Mouse (Mus musculus): ENCODE data around the gene Fxyd5. TPM values are rescaled to one million over a fixed set of nuclear protein-coding genes. Genes with fewer than 3 reads are reported as not detected.

Gene Fxyd5
- polyA plus RNA-seq, 1 experiment from 2014 or later, result 10.2 TPM

DNA sequence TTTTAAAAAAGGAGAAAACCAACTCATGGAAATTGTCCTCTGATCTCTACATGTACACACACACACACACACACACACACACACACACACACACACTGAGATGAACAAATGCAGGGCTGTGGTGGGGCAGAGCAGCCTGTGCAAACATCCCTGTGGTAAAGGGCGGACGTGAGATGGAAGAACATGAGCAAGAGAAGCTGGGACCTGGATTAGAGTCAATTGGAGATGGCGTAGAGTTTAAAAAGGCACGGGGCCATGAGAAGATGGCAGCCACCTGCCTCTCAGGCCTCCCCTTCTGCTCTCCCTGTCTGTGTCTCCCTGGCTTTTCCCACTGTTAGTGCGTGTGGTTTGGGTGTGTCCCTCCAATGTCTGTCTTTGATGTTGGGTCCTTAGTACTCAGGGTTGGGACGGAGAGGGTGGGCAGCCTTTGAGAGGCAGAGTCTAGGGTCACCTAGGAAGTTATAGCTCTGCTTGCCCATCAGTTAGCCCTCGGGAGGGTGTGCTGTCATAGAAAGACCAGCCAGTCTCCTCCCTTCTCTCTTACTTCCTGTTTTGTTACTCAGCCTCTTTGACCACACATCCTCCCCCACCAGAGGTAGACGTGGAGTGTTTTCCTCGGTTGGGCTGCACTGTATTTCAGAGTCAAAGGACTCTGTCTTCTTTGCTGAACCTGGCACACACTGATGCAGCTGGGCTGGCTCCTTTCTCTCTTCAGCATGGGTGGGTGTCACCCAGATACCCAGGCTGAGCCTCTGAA, 8.7 kb downstream of the Fxyd5 start:
- Histone ChIP-seq H3K27ac (ENCODE audit: low read depth, low read length) (no peak overlapping the region), H3K4me3 (ENCODE audit: low read depth, low read length) (no peak overlapping the region), H3K9me3 (ENCODE audit: control insufficient read depth, low read length) (no peaks in the 10 kb centered on the region), H3K9ac (ENCODE audit: low read length) (no peak overlapping the region), H3K4me2 (ENCODE audit: low read depth, low read length, severe bottlenecking) (no peak overlapping the region), H3K36me3 (ENCODE audit: control insufficient read depth, insufficient read depth, low read length) (no peaks in the 10 kb centered on the region), H3K4me1 (replicated peaks; ENCODE audit: control insufficient read depth, insufficient read depth, low read length) (no peaks in the 10 kb centered on the region), H3K27me3 (ENCODE audit: control insufficient read depth, insufficient read depth, low read length) (no peaks in the 10 kb centered on the region)
- WGBS, result 77% methylated on average over 9 of the region's 9 CpGs
- no peak for ATAC-seq (replicated peaks; ENCODE audit: low FRiP score)
- no peak for DNase-seq (ENCODE audit: low spot score)

DNA sequence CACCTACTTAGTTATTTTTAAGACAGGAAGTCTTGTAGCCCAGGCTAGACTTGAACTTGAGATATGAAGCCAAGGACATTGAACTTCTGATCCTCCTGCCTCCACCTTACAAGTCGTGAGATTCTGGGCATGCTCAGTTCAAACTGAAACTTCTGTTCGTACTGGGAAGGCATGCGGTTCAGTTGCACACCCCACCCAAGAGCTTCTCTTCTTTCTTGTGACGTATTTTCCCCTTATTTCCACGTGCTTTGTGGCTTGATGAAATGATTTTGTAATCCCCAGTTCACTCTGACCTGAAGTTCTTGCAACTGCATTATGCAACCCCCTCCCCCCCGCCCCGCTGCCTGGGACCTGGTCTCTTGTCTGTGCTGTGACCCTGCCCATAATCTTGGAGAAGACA, 10.6 kb downstream of the Fxyd5 start:
- no peak for DNase-seq (ENCODE audit: low spot score)
- no peaks in the 10 kb centered on the region for H3K36me3 ChIP-seq (ENCODE audit: control insufficient read depth, insufficient read depth, low read length)
- no peak overlapping the region for H3K4me3 ChIP-seq (ENCODE audit: low read depth, low read length)
- no peak for ATAC-seq (replicated peaks; ENCODE audit: low FRiP score)
- H3K27ac ChIP-seq (ENCODE audit: low read depth, low read length), result no peak overlapping the region
- H3K4me1 ChIP-seq (replicated peaks; ENCODE audit: control insufficient read depth, insufficient read depth, low read length), result no peaks in the 10 kb centered on the region
- no peaks in the 10 kb centered on the region for H3K9me3 ChIP-seq (ENCODE audit: control insufficient read depth, low read length)
- 85% methylated on average over 7 of the region's 7 CpGs for WGBS
- H3K27me3 ChIP-seq (ENCODE audit: control insufficient read depth, insufficient read depth, low read length), result no peaks in the 10 kb centered on the region
- no peak overlapping the region for H3K9ac ChIP-seq (ENCODE audit: low read length)
- H3K4me2 ChIP-seq (ENCODE audit: low read depth, low read length, severe bottlenecking), result no peak overlapping the region

DNA sequence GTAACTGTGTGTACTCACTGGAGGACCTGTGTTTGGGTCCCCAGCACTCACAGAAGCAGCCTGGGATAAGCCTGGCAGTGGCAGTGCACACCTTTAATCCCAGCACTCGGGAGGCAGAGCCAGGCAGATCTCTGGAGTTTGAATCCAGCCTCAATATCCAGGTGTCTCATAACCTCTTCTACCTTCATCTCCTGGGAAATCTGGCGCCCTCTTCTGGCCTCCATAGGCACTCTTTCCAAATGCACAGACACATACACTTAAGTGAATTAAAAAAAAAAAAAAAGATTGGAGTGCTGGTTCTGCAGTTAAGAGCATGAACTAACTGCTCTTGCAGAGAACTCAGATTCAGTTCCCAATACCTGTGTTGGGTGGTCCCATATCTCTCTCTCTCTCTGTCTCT, 11.6 kb downstream of the Fxyd5 start:
- Histone ChIP-seq H3K4me1 (replicated peaks; ENCODE audit: control insufficient read depth, insufficient read depth, low read length) (no peaks in the 10 kb centered on the region), H3K4me2 (ENCODE audit: low read depth, low read length, severe bottlenecking) (no peak overlapping the region), H3K27ac (ENCODE audit: low read depth, low read length) (no peak overlapping the region), H3K9me3 (ENCODE audit: control insufficient read depth, low read length) (no peaks in the 10 kb centered on the region), H3K4me3 (ENCODE audit: low read depth, low read length) (no peak overlapping the region), H3K9ac (ENCODE audit: low read length) (no peak overlapping the region), H3K27me3 (ENCODE audit: control insufficient read depth, insufficient read depth, low read length) (no peaks in the 10 kb centered on the region), H3K36me3 (ENCODE audit: control insufficient read depth, insufficient read depth, low read length) (no peaks in the 10 kb centered on the region)
- DNase-seq (ENCODE audit: low spot score) (no peak), ATAC-seq (replicated peaks; ENCODE audit: low FRiP score) (no peak)
- 66% methylated on average over 2 of the region's 2 CpGs for WGBS

DNA sequence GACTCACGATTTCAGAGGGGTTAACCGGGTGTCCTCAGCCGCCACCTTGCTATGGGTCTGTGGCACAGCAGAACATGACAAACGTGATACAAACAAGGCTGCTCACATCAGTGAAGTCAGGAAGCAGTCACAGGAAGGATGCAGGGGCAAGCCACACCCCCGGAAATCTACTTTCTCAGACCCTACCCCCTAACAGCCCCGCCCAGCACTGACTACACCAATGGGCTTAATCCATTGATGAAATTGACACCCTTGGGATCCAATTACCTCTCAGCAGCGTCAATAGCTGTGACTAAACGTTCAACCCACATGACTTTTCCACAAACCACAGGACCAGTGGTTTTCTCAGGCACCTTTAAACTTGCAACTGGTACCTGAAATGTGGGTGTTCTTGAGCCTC, 13.7 kb downstream of the Fxyd5 start:
- WGBS, result 78% methylated on average over 8 of the region's 8 CpGs
- H3K4me3 ChIP-seq (ENCODE audit: low read depth, low read length), result no peak overlapping the region
- no peak overlapping the region for H3K9ac ChIP-seq (ENCODE audit: low read length)
- H3K27me3 ChIP-seq (ENCODE audit: control insufficient read depth, insufficient read depth, low read length), result no peaks in the 10 kb centered on the region
- DNase-seq (ENCODE audit: low spot score) (no peak), ATAC-seq (replicated peaks; ENCODE audit: low FRiP score) (no peak)
- H3K4me1 ChIP-seq (replicated peaks; ENCODE audit: control insufficient read depth, insufficient read depth, low read length), result no peaks in the 10 kb centered on the region
- no peak overlapping the region for H3K4me2 ChIP-seq (ENCODE audit: low read depth, low read length, severe bottlenecking)
- no peaks in the 10 kb centered on the region for H3K9me3 ChIP-seq (ENCODE audit: control insufficient read depth, low read length)
- no peak overlapping the region for H3K27ac ChIP-seq (ENCODE audit: low read depth, low read length)
- no peaks in the 10 kb centered on the region for H3K36me3 ChIP-seq (ENCODE audit: control insufficient read depth, insufficient read depth, low read length)

DNA sequence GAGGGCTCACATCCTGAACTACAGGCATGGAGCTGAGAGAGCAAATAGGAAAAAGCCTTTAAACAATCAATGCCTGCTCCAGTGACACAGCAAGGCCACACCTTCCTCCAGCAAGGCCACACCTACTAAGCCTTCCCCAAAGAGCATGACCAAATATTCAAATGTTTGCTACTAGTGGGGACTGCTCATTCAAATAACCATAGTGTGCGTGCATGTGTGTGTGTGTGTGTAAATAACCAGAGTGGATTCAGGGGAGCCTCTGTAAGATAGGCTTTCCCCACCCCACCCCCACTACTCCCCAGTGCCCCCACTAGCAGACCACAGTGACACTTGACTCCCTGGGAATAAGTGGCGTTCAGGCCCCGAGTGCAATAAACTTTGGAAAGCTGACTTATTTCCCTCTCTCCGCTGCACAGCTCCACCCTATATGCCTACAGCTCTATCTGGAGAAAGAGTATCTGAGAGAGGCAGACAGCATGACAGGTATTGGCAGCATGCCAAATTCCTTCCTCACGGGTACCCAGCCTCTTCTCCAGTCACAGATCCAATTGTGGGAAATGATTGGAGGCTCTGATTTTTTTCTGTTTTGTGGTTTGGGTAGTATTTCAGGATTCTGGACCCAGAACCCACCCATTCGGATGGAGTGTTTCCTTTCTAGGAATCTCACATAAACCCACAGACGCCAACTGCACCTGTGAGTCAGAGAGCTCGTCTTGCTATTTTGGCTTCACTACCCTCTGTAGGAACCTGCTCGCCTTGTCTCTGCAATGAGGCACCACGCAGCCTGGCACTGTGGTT, 25.0 kb downstream of the Fxyd5 start:
- no peak overlapping the region for H3K27ac ChIP-seq (ENCODE audit: low read depth, low read length)
- 76% methylated on average over 10 of the region's 10 CpGs for WGBS

DNA sequence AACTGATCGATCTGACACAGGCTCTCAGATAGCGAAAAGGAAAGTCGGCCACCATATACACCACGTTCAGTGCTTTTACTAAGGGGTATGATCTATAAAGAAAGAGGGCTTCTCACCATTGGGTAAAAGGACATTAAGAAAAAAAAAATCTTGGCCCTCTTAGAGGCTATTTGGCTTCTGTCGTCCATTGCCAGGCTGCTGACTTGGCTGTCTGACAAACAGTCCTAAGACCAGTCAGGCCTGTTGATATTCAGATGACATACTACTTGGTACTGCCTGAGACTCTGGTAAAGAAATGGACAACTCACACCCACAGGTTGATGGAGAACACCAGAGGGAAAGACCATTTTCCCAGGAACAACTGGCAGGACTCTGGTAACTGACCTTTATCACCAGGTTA, 29.3 kb downstream of the Fxyd5 start:
- ATAC-seq (replicated peaks; ENCODE audit: low FRiP score) (no peak), DNase-seq (ENCODE audit: low spot score) (no peak)
- no peak overlapping the region for H3K27ac ChIP-seq (ENCODE audit: low read depth, low read length)
- no peak overlapping the region for H3K4me3 ChIP-seq (ENCODE audit: low read depth, low read length)
- H3K4me1 ChIP-seq (replicated peaks; ENCODE audit: control insufficient read depth, insufficient read depth, low read length), result no peaks in the 10 kb centered on the region
- no peak overlapping the region for H3K4me2 ChIP-seq (ENCODE audit: low read depth, low read length, severe bottlenecking)
- no peaks in the 10 kb centered on the region for H3K27me3 ChIP-seq (ENCODE audit: control insufficient read depth, insufficient read depth, low read length)
- H3K9ac ChIP-seq (ENCODE audit: low read length), result no peak overlapping the region
- no peaks in the 10 kb centered on the region for H3K9me3 ChIP-seq (ENCODE audit: control insufficient read depth, low read length)
- WGBS, result 90% methylated on average over 5 of the region's 5 CpGs
- H3K36me3 ChIP-seq (ENCODE audit: control insufficient read depth, insufficient read depth, low read length), result no peaks in the 10 kb centered on the region

More for the DNA sequence above, 25.0 kb downstream of the Fxyd5 start:
- ATAC-seq (replicated peaks; ENCODE audit: low FRiP score), result no peak
- no peak for DNase-seq (ENCODE audit: low spot score)
- Histone ChIP-seq H3K9ac (ENCODE audit: low read length) (no peak overlapping the region), H3K4me2 (ENCODE audit: low read depth, low read length, severe bottlenecking) (no peak overlapping the region), H3K4me3 (ENCODE audit: low read depth, low read length) (no peak overlapping the region), H3K9me3 (ENCODE audit: control insufficient read depth, low read length) (no peaks in the 10 kb centered on the region), H3K27me3 (ENCODE audit: control insufficient read depth, insufficient read depth, low read length) (no peaks in the 10 kb centered on the region), H3K36me3 (ENCODE audit: control insufficient read depth, insufficient read depth, low read length) (no peaks in the 10 kb centered on the region), H3K4me1 (replicated peaks; ENCODE audit: control insufficient read depth, insufficient read depth, low read length) (no peaks in the 10 kb centered on the region)

DNA sequence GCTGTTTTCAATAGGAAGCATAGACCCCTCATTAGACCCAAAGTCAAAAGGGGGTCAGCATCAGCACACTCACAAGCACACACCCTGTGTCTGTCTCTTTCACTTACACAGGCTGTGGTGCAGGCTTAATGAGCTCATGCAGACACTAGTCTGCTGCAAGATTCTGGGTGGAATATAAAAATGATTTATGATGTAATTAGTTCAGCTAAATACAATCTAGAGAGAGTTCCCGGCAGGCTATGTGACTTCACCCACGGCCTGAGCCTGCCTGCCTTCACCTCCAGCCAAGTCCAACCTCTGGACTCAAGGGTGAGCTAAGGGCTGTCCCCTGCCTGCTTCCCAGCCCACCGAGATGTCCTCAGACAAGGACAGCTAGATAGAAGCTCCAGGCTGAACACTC, 33.4 kb downstream of the Fxyd5 start:
- no peak overlapping the region for H3K27ac ChIP-seq (ENCODE audit: low read depth, low read length)
- DNase-seq (ENCODE audit: low spot score) (no peak), ATAC-seq (replicated peaks; ENCODE audit: low FRiP score) (no peak)
- 89% methylated on average over 3 of the region's 3 CpGs for WGBS
- H3K4me2 ChIP-seq (ENCODE audit: low read depth, low read length, severe bottlenecking), result no peak overlapping the region
- no peaks in the 10 kb centered on the region for H3K4me1 ChIP-seq (replicated peaks; ENCODE audit: control insufficient read depth, insufficient read depth, low read length)
- H3K27me3 ChIP-seq (ENCODE audit: control insufficient read depth, insufficient read depth, low read length), result no peaks in the 10 kb centered on the region
- H3K9me3 ChIP-seq (ENCODE audit: control insufficient read depth, low read length), result no peaks in the 10 kb centered on the region
- H3K36me3 ChIP-seq (ENCODE audit: control insufficient read depth, insufficient read depth, low read length), result no peaks in the 10 kb centered on the region
- no peak overlapping the region for H3K4me3 ChIP-seq (ENCODE audit: low read depth, low read length)
- H3K9ac ChIP-seq (ENCODE audit: low read length), result no peak overlapping the region

DNA sequence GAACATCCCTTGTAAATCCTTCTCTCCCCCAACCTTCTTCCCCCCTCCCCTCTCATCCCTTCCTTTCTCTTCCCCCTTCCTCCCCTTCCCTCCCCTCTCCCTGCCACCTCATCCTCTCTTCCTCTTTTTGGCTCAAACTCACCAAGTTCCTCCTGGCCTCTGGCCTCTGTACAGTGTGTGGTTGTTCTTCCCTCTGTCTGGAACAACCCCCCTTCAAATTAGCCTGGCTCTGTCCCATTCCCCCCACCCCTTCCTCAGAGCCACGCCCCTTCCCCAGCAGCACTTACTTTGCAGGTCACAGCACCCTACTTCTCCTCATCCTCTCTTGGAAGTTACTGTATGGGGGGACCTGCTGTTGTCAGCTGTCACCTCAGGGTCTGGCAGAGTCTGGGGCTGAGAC, 34.1 kb downstream of the Fxyd5 start:
- DNase-seq (ENCODE audit: low spot score) (no peak), ATAC-seq (replicated peaks; ENCODE audit: low FRiP score) (no peak)
- no peaks in the 10 kb centered on the region for H3K4me1 ChIP-seq (replicated peaks; ENCODE audit: control insufficient read depth, insufficient read depth, low read length)
- no peaks in the 10 kb centered on the region for H3K36me3 ChIP-seq (ENCODE audit: control insufficient read depth, insufficient read depth, low read length)
- WGBS, result 69% methylated on average over 1 of the region's 1 CpGs
- H3K4me3 ChIP-seq (ENCODE audit: low read depth, low read length), result no peak overlapping the region
- no peak overlapping the region for H3K4me2 ChIP-seq (ENCODE audit: low read depth, low read length, severe bottlenecking)
- H3K27me3 ChIP-seq (ENCODE audit: control insufficient read depth, insufficient read depth, low read length), result no peaks in the 10 kb centered on the region
- no peak overlapping the region for H3K27ac ChIP-seq (ENCODE audit: low read depth, low read length)
- H3K9me3 ChIP-seq (ENCODE audit: control insufficient read depth, low read length), result no peaks in the 10 kb centered on the region
- no peak overlapping the region for H3K9ac ChIP-seq (ENCODE audit: low read length)

DNA sequence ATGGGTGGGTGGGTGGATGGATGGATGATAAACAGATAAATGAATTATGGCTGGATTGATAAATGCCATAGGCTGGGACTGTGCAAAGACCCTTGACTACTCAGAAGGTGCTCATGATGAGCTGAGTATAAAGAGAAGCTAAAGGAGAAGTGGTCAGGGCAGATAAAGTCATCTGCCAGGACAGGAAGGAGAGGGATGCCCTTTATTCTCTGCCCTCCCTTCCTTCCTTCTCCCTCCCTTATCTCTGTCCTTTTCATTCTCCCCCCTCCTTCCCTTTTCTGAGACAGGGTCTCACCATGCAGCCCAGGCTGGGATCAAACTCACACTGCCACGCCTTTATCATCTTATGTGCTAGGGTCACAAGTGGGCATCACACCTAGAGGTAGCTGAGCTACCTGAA, 34.5 kb downstream of the Fxyd5 start:
- no peak overlapping the region for H3K4me2 ChIP-seq (ENCODE audit: low read depth, low read length, severe bottlenecking)
- H3K4me3 ChIP-seq (ENCODE audit: low read depth, low read length), result no peak overlapping the region
- WGBS, result 83% methylated on average over 1 of the region's 1 CpGs
- ATAC-seq (replicated peaks; ENCODE audit: low FRiP score) (no peak), DNase-seq (ENCODE audit: low spot score) (no peak)
- no peak overlapping the region for H3K27ac ChIP-seq (ENCODE audit: low read depth, low read length)
- H3K36me3 ChIP-seq (ENCODE audit: control insufficient read depth, insufficient read depth, low read length), result no peaks in the 10 kb centered on the region
- no peaks in the 10 kb centered on the region for H3K9me3 ChIP-seq (ENCODE audit: control insufficient read depth, low read length)
- H3K27me3 ChIP-seq (ENCODE audit: control insufficient read depth, insufficient read depth, low read length), result no peaks in the 10 kb centered on the region
- H3K4me1 ChIP-seq (replicated peaks; ENCODE audit: control insufficient read depth, insufficient read depth, low read length), result no peaks in the 10 kb centered on the region
- no peak overlapping the region for H3K9ac ChIP-seq (ENCODE audit: low read length)

Measured in forebrain, embryonic 11.5 days (tissue).